Mouse (Mus musculus) embryonic facial prominence, embryonic 13.5 days (tissue): Measurements from ENCODE around the gene Col11a2. TPM values are rescaled to one million over a fixed set of nuclear protein-coding genes. Genes with fewer than 3 reads are reported as not detected.
A peak's percentile ranks its signal among the peaks of the same experiment; 100 is the strongest.
"Not testable (repeated sequence)": the region's sequence is repeated elsewhere in the genome, so short reads cannot be mapped to it uniquely, and the experiment has no call there.

ENCODE experiments used
- ATAC-seq: fragments of 200-750 bp; cut with Nextera tagmentation; 2 replicates; pipeline ENCODE4 v1.8.0; 2017; ENCODE audit warnings: low read depth; ENCODE audit not compliant: insufficient number of reproducible peaks, insufficient read depth, low FRiP score, low TSS enrichment
- H3K27ac ChIP-seq: fragments of 300-500 bp; sonication (generic); 2 replicates; pipeline ENCODE4 v1.5.1; 2015; ENCODE audit warnings: moderate library complexity, mild to moderate bottlenecking, inconsistent platforms
- H3K27me3 ChIP-seq: fragments of 300-500 bp; sonication (generic); 2 replicates; pipeline ENCODE4 v1.6.1; 2015; ENCODE audit warnings: mild to moderate bottlenecking, inconsistent platforms
- H3K36me3 ChIP-seq: fragments of 300-500 bp; sonication (generic); 2 replicates; pipeline ENCODE4 v1.6.1; 2015; ENCODE audit warnings: mild to moderate bottlenecking, inconsistent platforms
- H3K4me1 ChIP-seq: fragments of 300-500 bp; sonication (generic); 2 replicates; pipeline ENCODE4 v1.6.1; 2015; ENCODE audit warnings: inconsistent platforms
- H3K4me2 ChIP-seq: fragments of 300-500 bp; sonication (generic); 2 replicates; pipeline ENCODE4 v1.6.1; 2015; ENCODE audit warnings: moderate library complexity, mild to moderate bottlenecking, inconsistent platforms
- H3K4me3 ChIP-seq: fragments of 300-500 bp; sonication (generic); 2 replicates; pipeline ENCODE4 v1.5.1; 2015; ENCODE audit warnings: mild to moderate bottlenecking, inconsistent platforms
- H3K9ac ChIP-seq: fragments of 300-500 bp; sonication (generic); 2 replicates; pipeline ENCODE4 v1.6.1; 2015; ENCODE audit warnings: mild to moderate bottlenecking, inconsistent platforms
- H3K9me3 ChIP-seq: fragments of 300-500 bp; sonication (generic); 2 replicates; pipeline ENCODE4 v1.6.1; 2016; ENCODE audit warnings: inconsistent platforms
- WGBS: fragments of 180-500 bp; shearing (Covaris S2); methylation state at CpG from one replicate; pipeline ENCODE4 v1.1.7; 2015; ENCODE audit warnings: mixed read lengths; 5-methylcytosine and 5-hydroxymethylcytosine counted together
- polyA plus RNA-seq: library from polyadenylated mRNA; unstranded; fragments of >200 nt; fragmentation: Nextera tagmentation; extraction: Ambion mirVana; gene quantifications from 2 replicates; pipeline ENCODE4 v1.2.1, GENCODE M21; 2015

Col11a2 gene
- 23.7 and 26.5 TPM in 2 replicates for polyA plus RNA-seq

DNA sequence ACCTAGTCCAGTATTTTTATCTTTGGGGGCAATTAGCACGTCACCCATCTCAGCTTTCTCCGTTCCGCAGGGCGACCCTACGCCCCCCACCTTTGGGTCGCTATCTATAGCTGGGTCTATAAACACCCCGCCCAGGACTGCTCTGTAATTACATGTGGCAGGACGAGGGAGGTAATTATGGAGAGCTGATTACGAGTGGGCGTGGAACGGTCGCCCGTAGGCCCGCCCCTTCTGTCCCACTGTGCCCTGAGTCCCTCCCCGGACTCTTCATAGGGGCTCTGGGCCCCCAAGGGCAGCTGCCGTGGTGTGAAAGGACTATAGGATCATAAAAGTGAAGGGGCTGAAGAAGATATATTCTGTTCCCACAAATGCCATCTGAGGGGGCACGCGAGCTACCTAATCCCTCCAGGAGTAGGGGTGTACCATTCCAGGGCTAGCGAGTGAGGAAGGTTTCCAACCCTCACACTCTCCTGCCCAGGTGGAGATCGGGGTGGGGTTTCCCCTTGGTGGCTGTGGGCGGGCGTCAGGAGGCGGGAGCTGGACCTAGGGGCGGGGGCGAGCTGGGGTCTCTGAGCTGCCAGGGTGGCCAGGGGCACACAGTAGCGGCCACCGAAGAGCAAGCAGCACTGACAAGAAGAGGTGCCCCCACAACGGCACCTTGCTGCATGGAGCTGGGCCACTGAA, at the start of gene Col11a2:
Gene Col11a2 (plus strand): TSS at position 560 of the 684 bp plus-strand sequence.
- H3K27ac ChIP-seq, result peak within 1 kb of the TSS; percentile 64
- H3K4me3 ChIP-seq, result peak within 1 kb of the TSS; percentile 35
- WGBS, result 6% methylated on average over 28 of the region's 28 CpGs

DNA sequence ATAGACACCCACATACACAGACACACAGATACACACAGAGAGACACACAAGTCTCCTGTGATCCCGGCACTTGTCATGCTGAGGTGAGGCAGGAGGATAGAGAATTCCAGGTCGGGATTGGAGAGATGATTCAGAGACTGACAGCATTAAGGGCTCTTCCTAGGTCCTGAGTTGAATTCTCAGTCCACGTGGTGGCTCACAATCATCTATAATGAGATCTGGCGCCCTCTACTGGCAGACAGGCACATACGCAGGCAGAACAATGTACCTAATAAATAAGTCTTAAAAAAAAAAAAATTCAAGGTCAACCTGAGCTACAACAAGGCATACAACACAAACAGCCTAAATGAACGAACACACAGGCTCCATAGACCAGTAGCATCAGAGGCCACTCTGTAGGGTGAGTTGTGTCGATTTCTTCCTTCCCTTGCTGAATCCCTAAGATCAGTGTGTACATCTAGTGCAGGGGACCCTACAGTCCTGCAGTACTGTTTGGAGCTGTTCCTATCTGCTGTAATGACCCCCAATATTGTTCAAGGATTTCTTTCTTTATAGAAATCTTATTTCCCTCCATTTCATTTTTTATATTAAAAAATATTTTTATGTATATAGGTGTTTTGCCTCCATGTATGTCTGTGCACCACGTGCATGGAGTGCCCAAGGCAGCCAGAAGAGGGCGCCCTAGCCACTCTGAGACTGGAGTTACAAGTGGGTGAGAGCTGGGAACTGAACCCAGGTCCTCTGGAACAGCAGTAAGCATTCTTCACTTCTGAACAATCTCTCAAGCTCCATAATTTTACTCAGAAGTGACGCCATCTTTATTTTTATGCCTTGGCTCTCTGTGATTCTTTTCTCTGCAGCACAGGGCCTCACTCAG, 47.2 kb upstream of the Col11a2 start:
- Histone ChIP-seq H3K27me3 (peaks cover 22% of the 10 kb centered on the region), H3K27ac (no peak overlapping the region), H3K4me1 (no peaks in the 10 kb centered on the region), H3K9me3 (no peaks in the 10 kb centered on the region), H3K4me3 (no peak overlapping the region), H3K9ac (no peak overlapping the region), H3K4me2 (no peak overlapping the region), H3K36me3 (no peaks in the 10 kb centered on the region)
- ATAC-seq, result no peak
- WGBS, result 31% methylated on average over 10 of the region's 10 CpGs

More for the DNA sequence above, at the start of gene Col11a2:
- ATAC-seq, result peak; percentile 23; the same call in 1 of the 2 replicates
- peaks cover 31% of the 10 kb centered on the region for H3K4me1 ChIP-seq
- peaks cover 55% of the 10 kb centered on the region for H3K27me3 ChIP-seq
- peak within 1 kb of the TSS; percentile 64 for H3K9ac ChIP-seq
- no peaks in the 10 kb centered on the region for H3K9me3 ChIP-seq
- H3K36me3 ChIP-seq, result peaks cover 40% of the 10 kb centered on the region
- peak within 1 kb of the TSS; percentile 57 for H3K4me2 ChIP-seq

DNA sequence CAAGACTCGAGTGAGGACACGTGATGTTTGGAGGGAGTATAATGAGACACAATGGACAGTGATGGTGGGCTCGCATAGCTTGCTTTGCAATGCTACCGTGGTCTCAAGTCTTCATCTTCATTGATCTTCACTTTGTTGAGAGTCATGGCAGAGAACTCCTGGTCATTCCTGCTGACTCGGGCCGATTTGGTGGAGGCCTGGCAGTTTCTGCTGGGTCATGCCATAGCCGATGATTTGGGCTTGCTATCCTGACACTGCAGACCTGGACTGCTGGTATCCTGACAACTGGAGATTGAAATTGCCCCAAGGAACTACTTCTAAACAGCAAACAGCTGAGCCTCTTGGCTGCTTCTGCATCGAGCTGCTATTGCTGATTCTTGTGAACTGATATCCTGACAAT, 44.3 kb upstream of the Col11a2 start:
- WGBS, result 88% methylated on average over 8 of the region's 8 CpGs
- ATAC-seq, result no peak
- Histone ChIP-seq H3K9me3 (no peaks in the 10 kb centered on the region), H3K27ac (no peak overlapping the region), H3K4me3 (no peak overlapping the region), H3K4me2 (no peak overlapping the region), H3K36me3 (no peaks in the 10 kb centered on the region), H3K9ac (no peak overlapping the region), H3K4me1 (peaks cover 6% of the 10 kb centered on the region; the same call in 1 of the 2 replicates), H3K27me3 (peaks cover 41% of the 10 kb centered on the region)

DNA sequence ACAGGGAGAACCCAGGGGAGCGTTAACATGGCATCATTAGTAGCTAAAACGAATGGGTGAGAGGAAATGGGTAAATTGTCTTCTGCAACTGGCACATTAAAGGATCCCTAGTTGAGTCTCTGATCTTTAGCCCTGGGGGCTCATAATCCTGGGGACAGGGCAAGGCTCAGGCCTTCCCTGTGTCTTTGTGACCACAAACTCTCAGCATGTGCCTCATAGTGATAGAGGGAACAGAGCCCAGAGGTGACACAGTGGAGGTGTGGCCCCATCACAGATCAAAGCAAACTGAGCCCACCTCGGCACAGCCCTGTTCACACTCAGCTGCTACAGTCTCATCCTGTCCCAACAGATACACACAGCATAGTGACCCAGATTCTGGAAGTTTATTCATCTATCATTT, 43.6 kb upstream of the Col11a2 start:
- H3K27ac ChIP-seq, result no peak overlapping the region
- no peaks in the 10 kb centered on the region for H3K36me3 ChIP-seq
- no peak for ATAC-seq
- H3K9me3 ChIP-seq, result no peaks in the 10 kb centered on the region
- peaks cover 48% of the 10 kb centered on the region for H3K27me3 ChIP-seq
- no peak overlapping the region for H3K4me3 ChIP-seq
- 64% methylated on average over 3 of the region's 3 CpGs for WGBS
- no peak overlapping the region for H3K9ac ChIP-seq
- no peak overlapping the region for H3K4me2 ChIP-seq
- H3K4me1 ChIP-seq, result peaks cover 11% of the 10 kb centered on the region; the same call in 1 of the 2 replicates

DNA sequence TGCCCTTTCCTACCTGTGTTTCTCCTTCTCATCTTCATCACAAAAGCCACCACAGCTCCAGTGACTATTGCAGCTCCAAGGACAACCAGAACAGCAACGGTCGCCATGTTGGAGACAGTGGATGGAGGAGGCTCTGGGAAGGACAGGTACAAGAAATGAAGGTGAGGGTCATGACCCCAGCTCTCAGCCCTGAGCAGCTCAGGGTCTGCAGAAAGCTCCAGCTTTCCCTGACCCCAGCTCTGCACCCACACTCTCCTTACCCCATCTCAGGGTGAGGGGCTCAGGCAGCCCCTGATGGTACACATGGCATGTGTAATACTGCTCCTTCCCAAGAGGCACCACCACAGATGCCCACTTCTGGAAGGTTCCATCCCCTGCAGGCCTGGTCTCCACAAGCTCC, 42.2 kb upstream of the Col11a2 start:
- H3K27ac ChIP-seq, H3K4me3 ChIP-seq, ATAC-seq, H3K9ac ChIP-seq, H3K36me3 ChIP-seq, H3K9me3 ChIP-seq, H3K4me2 ChIP-seq: not testable (repeated sequence)
- H3K4me1 ChIP-seq, result peaks cover 11% of the 10 kb centered on the region; the same call in 1 of the 2 replicates
- 79% methylated on average over 2 of the region's 2 CpGs for WGBS
- peaks cover 62% of the 10 kb centered on the region for H3K27me3 ChIP-seq

DNA sequence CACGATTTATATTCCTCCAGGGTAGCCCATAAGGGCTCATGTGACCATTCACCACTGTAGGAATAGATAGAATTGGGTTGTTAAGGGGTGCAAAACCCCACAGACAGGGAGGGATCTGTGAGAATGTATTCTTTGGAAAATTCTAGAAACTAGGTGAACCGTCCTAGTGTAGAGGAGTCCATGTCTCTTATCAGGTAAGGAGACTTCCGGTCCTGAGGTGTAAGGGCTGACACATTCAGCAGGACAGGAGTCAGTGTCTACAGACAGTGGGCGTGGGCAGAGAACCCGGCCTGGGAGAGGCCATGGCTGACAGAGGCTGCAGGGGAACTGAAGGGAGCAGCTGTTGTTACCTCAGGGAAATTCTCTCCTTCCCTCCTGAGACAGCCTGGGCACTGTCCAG, 40.5 kb upstream of the Col11a2 start:
- not testable (repeated sequence) for H3K27ac ChIP-seq, H3K4me2 ChIP-seq, ATAC-seq, H3K36me3 ChIP-seq, H3K4me3 ChIP-seq, H3K9me3 ChIP-seq, H3K9ac ChIP-seq
- WGBS, result 45% methylated on average over 5 of the region's 5 CpGs
- H3K4me1 ChIP-seq, result peaks cover 11% of the 10 kb centered on the region; the same call in 1 of the 2 replicates
- peaks cover 64% of the 10 kb centered on the region for H3K27me3 ChIP-seq

DNA sequence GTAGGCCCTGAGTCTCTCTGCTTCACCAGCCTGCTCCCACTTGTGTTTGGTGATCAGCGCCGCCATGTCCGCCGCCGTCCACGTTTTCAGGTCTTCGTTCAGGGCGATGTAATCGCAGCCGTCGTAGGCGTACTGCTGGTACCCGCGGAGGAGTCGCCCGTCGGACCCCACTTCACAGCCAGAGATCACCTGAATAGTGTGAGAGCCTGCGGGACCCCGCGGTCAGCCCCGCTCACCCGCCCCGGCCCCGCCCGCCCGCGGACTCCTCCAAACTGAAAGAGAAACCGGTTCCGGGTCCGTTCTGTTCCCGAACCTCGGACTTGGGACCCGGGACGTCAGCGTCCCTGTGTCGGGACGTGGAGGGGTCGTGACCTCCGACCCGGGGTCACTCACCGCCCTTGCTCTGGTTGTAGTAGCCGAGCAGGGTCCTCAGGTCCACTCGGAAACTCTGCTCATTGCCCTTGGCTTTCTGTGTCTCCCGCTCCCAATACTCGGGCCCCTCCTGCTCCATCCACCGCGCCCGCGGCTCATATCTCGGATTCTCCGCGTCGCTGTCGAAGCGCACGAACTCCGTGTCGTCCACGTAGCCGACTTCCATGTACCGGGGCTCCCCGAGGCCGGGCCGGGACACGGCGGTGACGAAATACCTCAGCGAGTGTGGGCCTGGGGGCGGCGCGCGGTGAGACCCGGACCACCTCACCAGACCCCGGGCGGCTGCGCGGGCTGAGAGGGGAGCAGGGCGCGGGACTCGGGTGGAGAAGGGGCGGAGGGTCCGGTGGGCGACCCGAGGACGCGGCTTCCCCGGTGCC, 39.7 kb upstream of the Col11a2 start:
- H3K27me3 ChIP-seq, result peaks cover 64% of the 10 kb centered on the region

DNA sequence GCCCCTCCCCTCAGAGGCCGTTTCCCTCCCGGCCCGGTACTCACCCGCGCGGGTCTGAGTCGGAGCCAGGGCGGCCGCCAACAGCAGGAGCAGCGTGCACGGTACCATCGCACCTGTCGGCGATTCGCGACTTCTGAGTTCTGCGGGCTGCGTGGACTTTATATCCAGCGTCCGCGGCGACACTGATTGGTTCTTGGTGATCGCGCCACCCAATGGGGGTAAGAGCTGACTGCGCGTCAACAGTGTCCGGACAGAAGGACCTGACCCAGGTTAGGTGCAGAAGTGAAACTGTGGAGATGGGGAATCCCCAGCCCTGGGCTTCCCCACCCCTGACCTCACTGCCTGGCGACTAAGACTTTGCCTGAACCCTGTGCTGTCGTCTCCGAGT, 39.1 kb upstream of the Col11a2 start, which contains the start of gene H2-K1:
Gene H2-K1 (minus strand): TSS at position 198 of the 388 bp plus-strand sequence.
- ATAC-seq, result 0 out of 2 replicates have a peak, but pooled peaks have one; percentile 32
- H3K36me3 ChIP-seq, result no peaks in the 10 kb centered on the region
- H3K27ac ChIP-seq, result no peak within 1 kb of the TSS
- WGBS, result 0% methylated on average over 30 of the region's 30 CpGs
- peaks cover 64% of the 10 kb centered on the region for H3K27me3 ChIP-seq
- no peaks in the 10 kb centered on the region for H3K9me3 ChIP-seq
- H3K4me1 ChIP-seq, result peaks cover 11% of the 10 kb centered on the region; the same call in 1 of the 2 replicates
- H3K4me2 ChIP-seq, result peak within 1 kb of the TSS; percentile 79
- H3K4me3 ChIP-seq, result peak within 1 kb of the TSS; percentile 46
- H3K9ac ChIP-seq, result peak within 1 kb of the TSS; percentile 63

More for the DNA sequence above, 39.7 kb upstream of the Col11a2 start:
- ATAC-seq, result 0 out of 2 replicates have a peak, but pooled peaks have one; percentile 32
- Histone ChIP-seq H3K9me3 (no peaks in the 10 kb centered on the region), H3K9ac (peak overlapping the region; percentile 63), H3K4me1 (peaks cover 11% of the 10 kb centered on the region; the same call in 1 of the 2 replicates), H3K4me3 (peak overlapping the region; percentile 46), H3K36me3 (no peaks in the 10 kb centered on the region), H3K4me2 (peak overlapping the region; percentile 79), H3K27ac (no peak overlapping the region)
- WGBS, result under 1% methylated on average over 81 of the region's 87 CpGs

DNA sequence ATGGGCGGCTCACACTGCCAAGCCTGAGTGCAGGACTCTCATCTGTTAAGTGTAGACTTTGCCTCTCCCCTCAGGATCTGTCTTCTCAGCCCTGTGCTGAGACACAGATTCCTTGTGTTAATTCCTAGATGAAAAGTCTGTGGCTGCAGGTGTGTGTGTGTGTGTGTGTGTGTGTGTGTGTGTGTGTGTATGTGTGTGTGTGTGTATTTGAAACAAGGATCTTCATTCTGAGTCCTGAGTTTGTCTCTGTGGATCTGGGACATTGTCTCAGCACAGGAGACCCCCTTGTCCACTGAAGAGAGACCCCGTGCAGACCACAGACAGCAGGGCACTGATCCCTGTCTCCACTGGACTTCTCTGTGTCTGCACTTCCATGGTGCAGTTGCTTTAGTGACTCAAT, 38.4 kb upstream of the Col11a2 start:
- Histone ChIP-seq H3K4me1 (peaks cover 11% of the 10 kb centered on the region; the same call in 1 of the 2 replicates), H3K4me3 (peak overlapping the region; percentile 46), H3K27me3 (peaks cover 69% of the 10 kb centered on the region), H3K4me2 (0 out of 2 replicates have a peak overlapping the region, but pooled peaks have one; percentile 79)
- ATAC-seq, H3K36me3 ChIP-seq, H3K9ac ChIP-seq, H3K27ac ChIP-seq, H3K9me3 ChIP-seq: not testable (repeated sequence)
- 46% methylated on average over 2 of the region's 2 CpGs for WGBS

DNA sequence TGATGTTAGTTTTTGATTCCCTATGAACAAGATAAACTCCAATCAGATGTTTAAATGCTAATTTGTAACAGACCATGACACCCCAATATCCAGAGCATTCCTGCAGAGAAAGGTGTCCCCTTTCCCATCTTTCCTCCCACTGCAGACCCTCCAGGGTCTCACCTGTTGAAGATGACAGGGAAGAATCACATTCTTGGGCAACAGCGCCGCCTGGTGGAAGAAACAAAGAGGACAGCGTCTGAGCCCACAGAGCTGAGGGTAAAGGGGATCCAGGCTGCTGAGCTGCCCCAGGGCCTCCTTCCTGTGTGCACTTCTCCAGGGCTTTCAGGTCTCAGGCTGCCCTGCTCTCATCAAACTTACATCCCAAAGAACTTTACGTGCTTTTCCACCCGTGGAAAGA, 35.8 kb upstream of the Col11a2 start:
- Histone ChIP-seq H3K9ac (no peak overlapping the region), H3K4me2 (no peak overlapping the region), H3K4me3 (no peak overlapping the region), H3K9me3 (no peaks in the 10 kb centered on the region), H3K36me3 (no peaks in the 10 kb centered on the region), H3K4me1 (peaks cover 11% of the 10 kb centered on the region; the same call in 1 of the 2 replicates), H3K27me3 (peaks cover 57% of the 10 kb centered on the region), H3K27ac (no peak overlapping the region)
- 3% methylated on average over 5 of the region's 5 CpGs for WGBS
- no peak for ATAC-seq

DNA sequence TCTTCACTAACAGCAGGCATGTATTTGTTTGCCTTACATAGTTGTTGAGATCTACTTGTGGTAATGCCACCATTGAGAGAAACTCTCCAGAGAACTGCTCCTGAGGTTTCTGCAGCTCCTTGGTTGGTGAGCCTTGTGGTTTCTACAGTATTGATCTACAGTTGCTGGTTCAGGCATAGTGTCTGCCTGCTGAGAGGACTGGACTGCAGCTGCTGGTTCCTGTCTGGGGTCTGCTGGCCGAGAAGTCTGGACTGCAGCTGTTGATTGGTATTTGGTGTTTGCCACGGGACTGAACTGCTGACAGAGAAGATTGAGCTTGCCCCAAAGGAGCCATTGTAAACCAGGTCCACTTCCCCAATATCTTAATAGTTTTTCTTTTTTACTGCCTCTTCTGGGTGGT, 32.7 kb upstream of the Col11a2 start:
- no peak for ATAC-seq
- H3K4me2 ChIP-seq, result no peak overlapping the region

More for the DNA sequence above, 32.7 kb upstream of the Col11a2 start:
- Histone ChIP-seq H3K27me3 (peaks cover 26% of the 10 kb centered on the region), H3K4me1 (no peaks in the 10 kb centered on the region), H3K4me3 (no peak overlapping the region), H3K36me3 (no peaks in the 10 kb centered on the region), H3K9me3 (no peaks in the 10 kb centered on the region), H3K27ac (no peak overlapping the region), H3K9ac (no peak overlapping the region)
- 55% methylated on average over 2 of the region's 2 CpGs for WGBS
